Mouse (Mus musculus) lung, embryonic 15.5 days (tissue): ENCODE data around the gene Ell. TPM values are rescaled to one million over a fixed set of nuclear protein-coding genes. Genes with fewer than 3 reads are reported as not detected.

Experiments used
- ATAC-seq: fragments of 200-750 bp; cut with Nextera tagmentation; 2 replicates; pipeline ENCODE4 v1.8.0; 2017; ENCODE audit warnings: moderate number of reproducible peaks, borderline replicate concordance; ENCODE audit not compliant: low FRiP score, low TSS enrichment; ENCODE audit errors: extremely low read depth
- H3K27ac ChIP-seq: fragments of 300-500 bp; sonication (generic); 2 replicates; pipeline ENCODE4 v1.5.1; 2015; ENCODE audit warnings: moderate library complexity, mild to moderate bottlenecking, inconsistent platforms
- H3K27me3 ChIP-seq: fragments of 300-500 bp; sonication (generic); 2 replicates; pipeline ENCODE4 v1.6.1; 2015; ENCODE audit warnings: inconsistent platforms
- H3K36me3 ChIP-seq: fragments of 300-500 bp; sonication (generic); 2 replicates; pipeline ENCODE4 v1.6.1; 2015; ENCODE audit warnings: inconsistent platforms
- H3K4me1 ChIP-seq: fragments of 300-500 bp; sonication (generic); 2 replicates; pipeline ENCODE4 v1.6.1; 2015; ENCODE audit warnings: inconsistent platforms
- H3K4me2 ChIP-seq: fragments of 300-500 bp; sonication (generic); 2 replicates; pipeline ENCODE4 v1.6.1; 2015; ENCODE audit warnings: inconsistent platforms, mild to moderate bottlenecking, moderate library complexity
- H3K4me3 ChIP-seq: fragments of 300-500 bp; sonication (generic); 2 replicates; pipeline ENCODE4 v1.5.1; 2015; ENCODE audit warnings: mild to moderate bottlenecking, inconsistent platforms
- H3K9ac ChIP-seq: fragments of 300-500 bp; sonication (generic); 2 replicates; pipeline ENCODE4 v1.6.1; 2015; ENCODE audit warnings: inconsistent platforms
- H3K9me3 ChIP-seq: fragments of 300-500 bp; sonication (generic); 2 replicates; pipeline ENCODE4 v1.6.1; 2016; ENCODE audit warnings: inconsistent platforms
- WGBS: fragments of 180-500 bp; shearing (Covaris S2); methylation state at CpG from one replicate; pipeline ENCODE4 v1.1.7; 2015; 5-methylcytosine and 5-hydroxymethylcytosine counted together
- polyA plus RNA-seq: library from polyadenylated mRNA; unstranded; fragments of >200 nt; fragmentation: Nextera tagmentation; extraction: Ambion mirVana; gene quantifications from 2 replicates; pipeline ENCODE4 v1.2.1, GENCODE M21; 2015

The Ell gene
- polyA plus RNA-seq, 1 experiment from 2014 or later = 17.5 TPM

GRCm38 (mm10) chr8:70561357-70561756 is 22.1 kb downstream of the Ell start:
- no peak overlapping the region for H3K9ac ChIP-seq
- ATAC-seq = no peak; the same call in 1 of the 2 replicates
- WGBS = 27% methylated on average over 4 of the region's 4 CpGs
- peak overlapping the region; percentile 18; the same call in 1 of the 2 replicates for H3K27ac ChIP-seq
- H3K27me3 ChIP-seq = no peaks in the 10 kb centered on the region
- no peak overlapping the region for H3K4me3 ChIP-seq
- no peaks in the 10 kb centered on the region for H3K9me3 ChIP-seq
- H3K4me1 ChIP-seq = peaks cover 63% of the 10 kb centered on the region
- no peak overlapping the region for H3K4me2 ChIP-seq
- no peaks in the 10 kb centered on the region for H3K36me3 ChIP-seq

GRCm38 (mm10) chr8:70561809-70562535 is 22.7 kb downstream of the Ell start:
- Histone ChIP-seq H3K4me1 (peaks cover 63% of the 10 kb centered on the region), H3K9me3 (no peaks in the 10 kb centered on the region), H3K4me3 (no peak overlapping the region), H3K27ac (0 out of 2 replicates have a peak overlapping the region, but pooled peaks have one; percentile 18), H3K4me2 (no peak overlapping the region), H3K27me3 (no peaks in the 10 kb centered on the region), H3K36me3 (no peaks in the 10 kb centered on the region), H3K9ac (no peak overlapping the region)
- ATAC-seq = no peak
- 39% methylated on average over 7 of the region's 7 CpGs for WGBS

GRCm38 (mm10) chr8:70562802-70563201 is 23.5 kb downstream of the Ell start:
- H3K9ac ChIP-seq = no peak overlapping the region
- no peaks in the 10 kb centered on the region for H3K9me3 ChIP-seq
- H3K36me3 ChIP-seq = no peaks in the 10 kb centered on the region
- H3K4me1 ChIP-seq = peaks cover 60% of the 10 kb centered on the region
- H3K4me2 ChIP-seq = no peak overlapping the region
- no peak overlapping the region for H3K27ac ChIP-seq
- no peaks in the 10 kb centered on the region for H3K27me3 ChIP-seq
- H3K4me3 ChIP-seq = no peak overlapping the region
- WGBS = 58% methylated on average over 3 of the region's 3 CpGs
- no peak for ATAC-seq

- H3K4me1 ChIP-seq = peaks cover 55% of the 10 kb centered on the region
- no peak overlapping the region for H3K9ac ChIP-seq
- no peak overlapping the region for H3K27ac ChIP-seq
- no peak for ATAC-seq
- WGBS = 86% methylated on average over 6 of the region's 6 CpGs
- H3K36me3 ChIP-seq = no peaks in the 10 kb centered on the region
- no peak overlapping the region for H3K4me3 ChIP-seq
- no peaks in the 10 kb centered on the region for H3K9me3 ChIP-seq
- H3K27me3 ChIP-seq = no peaks in the 10 kb centered on the region
- no peak overlapping the region for H3K4me2 ChIP-seq
Measured at GRCm38 (mm10) chr8:70563763-70564387, 24.6 kb downstream of the Ell start.

- 66% methylated on average over 3 of the region's 3 CpGs for WGBS
- no peak overlapping the region for H3K27ac ChIP-seq
- H3K4me3 ChIP-seq = no peak overlapping the region
- no peak for ATAC-seq
- H3K4me1 ChIP-seq = peaks cover 48% of the 10 kb centered on the region
- no peaks in the 10 kb centered on the region for H3K36me3 ChIP-seq
- H3K27me3 ChIP-seq = no peaks in the 10 kb centered on the region
- no peak overlapping the region for H3K9ac ChIP-seq
- no peak overlapping the region for H3K4me2 ChIP-seq
- no peaks in the 10 kb centered on the region for H3K9me3 ChIP-seq
Measured at GRCm38 (mm10) chr8:70564696-70565235, 25.5 kb downstream of the Ell start.

GRCm38 (mm10) chr8:70565561-70565960 is 26.3 kb downstream of the Ell start:
- Histone ChIP-seq H3K27ac (no peak overlapping the region), H3K27me3 (no peaks in the 10 kb centered on the region), H3K4me2 (no peak overlapping the region), H3K36me3 (no peaks in the 10 kb centered on the region), H3K4me3 (no peak overlapping the region), H3K9ac (no peak overlapping the region), H3K4me1 (peaks cover 40% of the 10 kb centered on the region), H3K9me3 (no peaks in the 10 kb centered on the region)
- ATAC-seq = no peak
- 41% methylated on average over 3 of the region's 3 CpGs for WGBS

- no peak overlapping the region for H3K4me3 ChIP-seq
- no peak overlapping the region for H3K9ac ChIP-seq
- no peak overlapping the region for H3K4me2 ChIP-seq
- H3K4me1 ChIP-seq = peaks cover 3% of the 10 kb centered on the region; the same call in 1 of the 2 replicates
- peak; percentile 20; the same call in 1 of the 2 replicates for ATAC-seq
- H3K27me3 ChIP-seq = no peaks in the 10 kb centered on the region
- H3K9me3 ChIP-seq = no peaks in the 10 kb centered on the region
- H3K27ac ChIP-seq = no peak overlapping the region
- H3K36me3 ChIP-seq = no peaks in the 10 kb centered on the region
Measured at GRCm38 (mm10) chr8:70570360-70570759, 31.1 kb downstream of the Ell start.

GRCm38 (mm10) chr8:70570990-70571389 is 31.7 kb downstream of the Ell start:
- no peak for ATAC-seq
- 66% methylated on average over 6 of the region's 6 CpGs for WGBS
- no peak overlapping the region for H3K27ac ChIP-seq

GRCm38 (mm10) chr8:70574302-70574701 is 35.0 kb downstream of the Ell start:
- Histone ChIP-seq H3K36me3 (peaks cover 12% of the 10 kb centered on the region), H3K4me2 (no peak overlapping the region), H3K9me3 (no peaks in the 10 kb centered on the region), H3K9ac (no peak overlapping the region), H3K4me3 (no peak overlapping the region), H3K27ac (no peak overlapping the region), H3K4me1 (no peaks in the 10 kb centered on the region), H3K27me3 (no peaks in the 10 kb centered on the region)
- no peak for ATAC-seq

More at GRCm38 (mm10) chr8:70570990-70571389, 31.7 kb downstream of the Ell start:
- H3K9ac ChIP-seq = no peak overlapping the region
- no peaks in the 10 kb centered on the region for H3K27me3 ChIP-seq
- H3K4me2 ChIP-seq = no peak overlapping the region
- no peaks in the 10 kb centered on the region for H3K4me1 ChIP-seq
- H3K9me3 ChIP-seq = no peaks in the 10 kb centered on the region
- no peaks in the 10 kb centered on the region for H3K36me3 ChIP-seq
- no peak overlapping the region for H3K4me3 ChIP-seq

- Histone ChIP-seq H3K27ac (no peak overlapping the region), H3K4me2 (no peak overlapping the region), H3K27me3 (no peaks in the 10 kb centered on the region), H3K4me3 (no peak overlapping the region), H3K9ac (no peak overlapping the region), H3K36me3 (peaks cover 14% of the 10 kb centered on the region), H3K4me1 (no peaks in the 10 kb centered on the region), H3K9me3 (no peaks in the 10 kb centered on the region)
- ATAC-seq = no peak
- WGBS = 52% methylated on average over 4 of the region's 4 CpGs
Measured at GRCm38 (mm10) chr8:70574915-70575314, 35.7 kb downstream of the Ell start.

- 94% methylated on average over 3 of the region's 3 CpGs for WGBS
- Histone ChIP-seq H3K9ac (no peak overlapping the region), H3K4me3 (no peak overlapping the region), H3K27ac (no peak overlapping the region), H3K27me3 (no peaks in the 10 kb centered on the region), H3K36me3 (peaks cover 36% of the 10 kb centered on the region), H3K9me3 (no peaks in the 10 kb centered on the region), H3K4me2 (no peak overlapping the region), H3K4me1 (no peaks in the 10 kb centered on the region)
- ATAC-seq = no peak
Measured at GRCm38 (mm10) chr8:70577207-70577606, 38.0 kb downstream of the Ell start.
